Mouse (Mus musculus) mesoderm, embryonic 11.5 days (tissue): Measurements from ENCODE around the gene Gm3115.
"Not testable (repeated sequence)": the region's sequence is repeated elsewhere in the genome, so short reads cannot be mapped to it uniquely, and the experiment has no call there.

ENCODE experiments used
- DNase-seq: peaks from one replicate; pipeline ENCODE4 v3.0.0-alpha.2; 2012; ENCODE audit warnings: low read depth, low spot score

Gm3115 gene

GRCm38 (mm10) chr14:4083820-4084219 lies at the start of gene Gm3115:
Gene Gm3115, plus strand, starts transcription at chr14:4084120.
- DNase-seq = not testable (repeated sequence)

GRCm38 (mm10) chr14:4110426-4110825 lies 26.5 kb downstream of the Gm3115 start, which contains the start of gene Gm8108:
Gene Gm8108, plus strand, starts transcription at chr14:4110526.
- DNase-seq = peak; percentile 14

- not testable (repeated sequence) for DNase-seq
These were observed 57.7 kb downstream of the Gm3115 start for GRCm38 (mm10) chr14:4141646-4142045.
